Mouse (Mus musculus) intestine, postnatal 0 days (tissue): ENCODE measurements at regions not wholly inside any gene's neighbourhood (a gene's known extent, or its start where the extent isn't known, plus 50 kb on each side); places are given as distances from the start of the nearest gene placed in this dataset.

Source experiments
- ATAC-seq: fragments of 200-750 bp; cut with Nextera tagmentation; 2 replicates; pipeline ENCODE4 v1.8.0; 2017; ENCODE audit warnings: mild to moderate bottlenecking, moderate TSS enrichment, moderate library complexity
- H3K27ac ChIP-seq: fragments of 300-500 bp; sonication (generic); 2 replicates; pipeline ENCODE4 v1.5.1; 2014; ENCODE audit warnings: mild to moderate bottlenecking, low read depth, low read length, moderate library complexity
- H3K27me3 ChIP-seq: fragments of 300-500 bp; sonication (generic); replicated peaks from 2 replicates; pipeline ENCODE4 v1.6.1; 2014; ENCODE audit warnings: low read length, mixed read lengths; ENCODE audit not compliant: control insufficient read depth, insufficient read depth
- H3K36me3 ChIP-seq: fragments of 300-500 bp; sonication (generic); 2 replicates; pipeline ENCODE4 v1.6.1; 2014; ENCODE audit warnings: mild to moderate bottlenecking, moderate library complexity; ENCODE audit not compliant: control insufficient read depth, insufficient read depth
- H3K4me1 ChIP-seq: fragments of 300-500 bp; sonication (generic); replicated peaks from 2 replicates; pipeline ENCODE4 v1.6.1; 2014; ENCODE audit warnings: antibody characterized with exemption, low read length, mixed read lengths; ENCODE audit not compliant: control insufficient read depth, insufficient read depth
- H3K4me2 ChIP-seq: fragments of 300-500 bp; sonication (generic); replicated peaks from 2 replicates; pipeline ENCODE4 v1.6.1; 2014; ENCODE audit warnings: low read depth, mild to moderate bottlenecking, moderate library complexity
- H3K4me3 ChIP-seq: fragments of 300-500 bp; sonication (generic); 2 replicates; pipeline ENCODE4 v1.5.1; 2014; ENCODE audit warnings: low read depth, low read length
- H3K9ac ChIP-seq: fragments of 300-500 bp; sonication (generic); 2 replicates; pipeline ENCODE4 v1.6.1; 2014; ENCODE audit warnings: mild to moderate bottlenecking, low read depth, low read length
- H3K9me3 ChIP-seq: fragments of 300-500 bp; sonication (generic); 2 replicates; pipeline ENCODE4 v1.6.1; 2016; ENCODE audit warnings: mixed run types; ENCODE audit not compliant: control insufficient read depth
- CTCF ChIP-seq: sonication (generic); IDR thresholded peaks from 2 replicates; pipeline ENCODE4 v1.5.1; 2016; ENCODE audit warnings: low read depth, mild to moderate bottlenecking, control low read depth, antibody characterized with exemption, moderate library complexity
- WGBS: fragments of 180-500 bp; shearing (Covaris S2); extraction: QIAGEN DNeasy Blood & Tissue Kit; methylation state at CpG from one replicate; pipeline ENCODE4 v1.1.7; 2014; 5-methylcytosine and 5-hydroxymethylcytosine counted together

GRCm38 (mm10) chr3:42582311-42582710 lies 839.9 kb downstream of the D3Ertd751e start:
- peak; percentile 54 for ATAC-seq
- no peaks in the 10 kb centered on the region for H3K4me1 ChIP-seq
- no peak overlapping the region for H3K4me3 ChIP-seq
- H3K27me3 ChIP-seq = no peaks in the 10 kb centered on the region
- no peak overlapping the region for H3K9ac ChIP-seq
- no peaks in the 10 kb centered on the region for H3K9me3 ChIP-seq
- WGBS = 16% methylated on average over 1 of the region's 1 CpGs
- H3K27ac ChIP-seq = no peak overlapping the region
- no peaks in the 10 kb centered on the region for H3K36me3 ChIP-seq
- H3K4me2 ChIP-seq = no peak overlapping the region
- no peak for TF ChIP-seq CTCF

- Histone ChIP-seq H3K4me2 (no peak overlapping the region), H3K9ac (no peak overlapping the region), H3K36me3 (no peaks in the 10 kb centered on the region), H3K4me1 (no peaks in the 10 kb centered on the region), H3K27ac (no peak overlapping the region), H3K4me3 (no peak overlapping the region), H3K9me3 (no peaks in the 10 kb centered on the region), H3K27me3 (no peaks in the 10 kb centered on the region)
- ATAC-seq = no peak
- WGBS = 74% methylated on average over 6 of the region's 6 CpGs
- no peak for TF ChIP-seq CTCF
Measured at GRCm38 (mm10) chr3:42587296-42587932, 845.0 kb downstream of the D3Ertd751e start.

- Histone ChIP-seq H3K27me3 (no peaks in the 10 kb centered on the region), H3K27ac (no peak overlapping the region), H3K9me3 (no peaks in the 10 kb centered on the region), H3K9ac (no peak overlapping the region), H3K4me1 (no peaks in the 10 kb centered on the region), H3K4me2 (no peak overlapping the region), H3K4me3 (no peak overlapping the region), H3K36me3 (no peaks in the 10 kb centered on the region)
- ATAC-seq = no peak
- TF ChIP-seq CTCF = no peak
- 79% methylated on average over 2 of the region's 2 CpGs for WGBS
Measured at GRCm38 (mm10) chr3:42589516-42589915, 847.1 kb downstream of the D3Ertd751e start.

GRCm38 (mm10) chr3:42590126-42590525 lies 847.7 kb downstream of the D3Ertd751e start:
- TF ChIP-seq CTCF = no peak
- H3K36me3 ChIP-seq = no peaks in the 10 kb centered on the region
- H3K9me3 ChIP-seq = no peaks in the 10 kb centered on the region
- no peaks in the 10 kb centered on the region for H3K27me3 ChIP-seq
- H3K4me1 ChIP-seq = no peaks in the 10 kb centered on the region
- no peak overlapping the region for H3K4me3 ChIP-seq
- no peak overlapping the region for H3K27ac ChIP-seq
- WGBS = 87% methylated on average over 2 of the region's 2 CpGs
- H3K4me2 ChIP-seq = no peak overlapping the region
- H3K9ac ChIP-seq = no peak overlapping the region
- no peak for ATAC-seq

GRCm38 (mm10) chr3:42593792-42594433 lies 851.5 kb downstream of the D3Ertd751e start:
- 70% methylated on average over 6 of the region's 6 CpGs for WGBS
- Histone ChIP-seq H3K27ac (no peak overlapping the region), H3K9ac (no peak overlapping the region), H3K4me3 (no peak overlapping the region), H3K36me3 (no peaks in the 10 kb centered on the region), H3K9me3 (no peaks in the 10 kb centered on the region), H3K27me3 (no peaks in the 10 kb centered on the region), H3K4me1 (no peaks in the 10 kb centered on the region), H3K4me2 (no peak overlapping the region)
- no peak for ATAC-seq
- TF ChIP-seq CTCF = no peak

- ATAC-seq = no peak
- no peaks in the 10 kb centered on the region for H3K27me3 ChIP-seq
- no peaks in the 10 kb centered on the region for H3K9me3 ChIP-seq
- no peaks in the 10 kb centered on the region for H3K36me3 ChIP-seq
- H3K9ac ChIP-seq = no peak overlapping the region
- H3K27ac ChIP-seq = no peak overlapping the region
- no peak overlapping the region for H3K4me3 ChIP-seq
- no peak overlapping the region for H3K4me2 ChIP-seq
- 83% methylated on average over 1 of the region's 1 CpGs for WGBS
- no peaks in the 10 kb centered on the region for H3K4me1 ChIP-seq
- no peak for TF ChIP-seq CTCF
Measured at GRCm38 (mm10) chr3:42596686-42597085, 854.3 kb downstream of the D3Ertd751e start.
